Mouse (Mus musculus): Measurements from ENCODE around the gene Mcemp1. TPM values are rescaled to one million over a fixed set of nuclear protein-coding genes. Genes with fewer than 3 reads are reported as not detected.

Mcemp1 gene
- 0.14 and 0.17 TPM in 2 replicates for polyA plus RNA-seq (2016; fragmentation: Nextera tagmentation; extraction: Ambion mirVana)

DNA sequence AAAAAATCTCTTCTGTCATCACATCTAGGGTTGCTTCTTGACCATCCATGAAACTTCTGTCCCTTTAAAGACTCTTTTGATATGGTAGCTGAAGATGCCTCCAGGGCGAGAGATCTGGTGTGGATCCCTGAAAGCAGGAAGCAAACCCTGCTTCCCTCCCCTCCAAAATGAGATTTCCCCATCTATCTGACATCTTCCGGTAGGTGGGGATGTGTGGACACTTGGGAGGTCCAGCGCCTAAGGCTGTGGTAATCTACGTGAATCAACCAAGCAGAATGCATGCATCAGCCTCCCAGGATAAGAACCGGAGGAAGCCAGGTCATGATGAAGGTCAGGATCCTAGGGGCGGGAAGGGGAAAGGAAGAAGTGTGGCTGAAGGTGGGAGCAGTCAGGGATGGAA lies at the start of gene Mcemp1:
Gene Mcemp1 (plus strand): TSS at position 248 of the 400 bp plus-strand sequence.
- Histone ChIP-seq H3K4me1 (replicated peaks) (no peaks in the 10 kb centered on the region), H3K27ac (no peak within 1 kb of the TSS), H3K27me3 (ENCODE audit: insufficient read depth, poor library complexity, severe bottlenecking) (no peaks in the 10 kb centered on the region), H3K9me3 (no peaks in the 10 kb centered on the region), H3K4me3 (no peak within 1 kb of the TSS), H3K36me3 (no peaks in the 10 kb centered on the region)
- no peak for DNase-seq (ENCODE audit: low spot score)
- WGBS, result 71% methylated on average over 6 of the region's 6 CpGs

DNA sequence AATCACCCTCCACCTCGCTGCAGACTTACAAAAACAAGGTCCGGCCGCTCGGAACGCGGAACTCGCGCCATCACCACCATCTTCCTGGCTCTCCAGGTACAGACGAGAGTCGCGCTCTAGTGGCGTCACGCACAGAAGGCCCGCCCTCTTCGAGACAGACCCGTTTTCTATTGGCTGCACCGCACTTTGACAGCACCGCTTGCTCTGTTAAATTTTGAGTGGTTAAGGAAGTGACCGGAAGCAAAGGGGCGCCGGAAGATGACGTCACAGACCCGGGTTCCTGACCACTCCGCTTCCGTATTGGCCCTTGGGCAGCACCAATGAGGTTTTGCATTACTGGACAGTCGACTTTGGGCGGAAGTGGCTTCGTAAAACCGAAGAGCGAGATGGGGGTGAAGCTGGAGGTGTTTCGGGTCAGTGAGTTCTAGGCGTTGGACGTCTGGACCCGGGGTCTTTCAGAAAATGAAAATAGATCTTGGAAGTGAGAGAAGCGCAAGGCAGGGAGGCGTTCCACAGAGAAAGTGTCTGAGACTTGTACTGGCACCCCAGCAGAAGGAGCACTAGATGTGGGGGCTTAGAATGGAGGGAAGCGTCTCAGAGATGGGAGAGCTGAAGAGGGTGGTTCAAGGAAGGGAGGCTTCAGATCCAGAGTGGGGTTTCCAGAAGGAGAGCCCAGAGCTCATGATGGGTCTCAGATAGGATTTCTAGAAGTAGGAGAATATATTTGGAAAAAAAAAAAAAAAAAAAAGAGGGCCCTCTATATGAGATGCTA lies 44.2 kb upstream of the Mcemp1 start, which contains the start of the genes Xab2 and Pet100:
Gene Xab2 (minus strand): TSS at position 118 of the 772 bp plus-strand sequence.
Gene Pet100 (plus strand): TSS at position 350 of the 772 bp plus-strand sequence.
- H3K4me3 ChIP-seq, result peak within 1 kb of the TSS; percentile 93
- H3K4me1 ChIP-seq (replicated peaks), result peaks cover 23% of the 10 kb centered on the region
- H3K36me3 ChIP-seq, result peaks cover 24% of the 10 kb centered on the region
- under 1% methylated on average over 37 of the region's 37 CpGs for WGBS
- H3K9me3 ChIP-seq, result no peaks in the 10 kb centered on the region
- H3K27ac ChIP-seq, result peak within 1 kb of the TSS; percentile 85
- DNase-seq (ENCODE audit: low spot score), result peak; percentile 100
- H3K27me3 ChIP-seq (ENCODE audit: insufficient read depth, poor library complexity, severe bottlenecking), result no peaks in the 10 kb centered on the region

DNA sequence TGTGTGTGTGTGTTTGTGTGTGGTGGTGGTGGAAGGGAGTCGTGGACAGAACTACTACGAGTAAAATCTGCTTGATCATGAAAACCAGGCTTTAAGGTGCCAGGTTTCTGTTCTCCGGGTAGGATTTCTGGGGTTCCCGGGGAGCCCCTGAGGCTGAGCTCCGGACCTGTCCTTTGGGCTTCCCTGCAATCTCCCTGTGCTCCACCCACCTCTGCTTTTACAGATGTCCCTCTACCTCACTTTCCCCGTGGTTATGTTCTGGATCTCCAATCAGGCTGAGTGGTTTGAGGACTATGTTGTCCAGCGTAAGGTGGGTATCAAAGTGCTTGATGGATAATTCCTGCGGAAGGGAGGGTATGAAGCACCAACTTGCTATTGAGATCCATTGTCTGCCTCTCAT lies 43.4 kb upstream of the Mcemp1 start:
- no peak for DNase-seq (ENCODE audit: low spot score)
- Histone ChIP-seq H3K4me3 (peak overlapping the region; percentile 93), H3K27me3 (ENCODE audit: insufficient read depth, poor library complexity, severe bottlenecking) (no peaks in the 10 kb centered on the region), H3K27ac (no peak overlapping the region), H3K9me3 (no peaks in the 10 kb centered on the region), H3K36me3 (peaks cover 18% of the 10 kb centered on the region), H3K4me1 (replicated peaks) (peaks cover 23% of the 10 kb centered on the region)
- 68% methylated on average over 8 of the region's 8 CpGs for WGBS

DNA sequence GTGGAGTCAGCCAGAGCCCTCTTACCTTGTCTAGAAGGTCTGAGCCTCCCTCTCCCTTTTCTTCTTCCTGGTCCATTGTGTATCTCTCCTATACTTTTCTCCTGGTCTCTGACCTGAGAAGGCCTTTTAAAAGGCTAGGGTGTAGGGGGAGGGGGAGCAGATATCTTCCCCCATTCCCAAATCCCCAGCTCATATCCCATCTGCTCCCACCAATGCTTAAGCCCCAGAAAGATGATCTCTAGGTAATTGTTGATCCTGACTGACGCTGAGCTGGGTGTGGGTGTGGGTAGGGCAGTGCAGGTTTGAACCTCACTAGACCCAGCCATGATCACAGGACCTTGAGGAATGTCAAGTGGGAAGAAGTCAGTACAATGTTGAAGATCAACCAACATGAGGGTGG lies 40.1 kb upstream of the Mcemp1 start, which contains the start of gene Pcp2:
Gene Pcp2 (minus strand): TSS at position 101 of the 400 bp plus-strand sequence.
- H3K4me1 ChIP-seq (replicated peaks), result peaks cover 11% of the 10 kb centered on the region
- 56% methylated on average over 1 of the region's 1 CpGs for WGBS
- no peaks in the 10 kb centered on the region for H3K36me3 ChIP-seq
- H3K4me3 ChIP-seq, result no peak within 1 kb of the TSS
- H3K9me3 ChIP-seq, result no peaks in the 10 kb centered on the region
- DNase-seq (ENCODE audit: low spot score), result no peak
- peaks cover 20% of the 10 kb centered on the region; the same call in 1 of the 2 replicates for H3K27me3 ChIP-seq (ENCODE audit: insufficient read depth, poor library complexity, severe bottlenecking)
- no peak within 1 kb of the TSS for H3K27ac ChIP-seq

GRCm38 (mm10) chr8:3626971-3627370 lies 38.6 kb upstream of the Mcemp1 start:
- Histone ChIP-seq H3K9me3 (no peaks in the 10 kb centered on the region), H3K27ac (no peak overlapping the region), H3K27me3 (ENCODE audit: insufficient read depth, poor library complexity, severe bottlenecking) (peaks cover 23% of the 10 kb centered on the region; the same call in 1 of the 2 replicates), H3K4me3 (no peak overlapping the region), H3K4me1 (replicated peaks) (peaks cover 17% of the 10 kb centered on the region), H3K36me3 (no peaks in the 10 kb centered on the region)
- DNase-seq (ENCODE audit: low spot score), result no peak
- WGBS, result 63% methylated on average over 5 of the region's 5 CpGs

GRCm38 (mm10) chr8:3628014-3628413 lies 37.5 kb upstream of the Mcemp1 start:
- DNase-seq (ENCODE audit: low spot score), result no peak
- H3K27ac ChIP-seq, result no peak overlapping the region

DNA sequence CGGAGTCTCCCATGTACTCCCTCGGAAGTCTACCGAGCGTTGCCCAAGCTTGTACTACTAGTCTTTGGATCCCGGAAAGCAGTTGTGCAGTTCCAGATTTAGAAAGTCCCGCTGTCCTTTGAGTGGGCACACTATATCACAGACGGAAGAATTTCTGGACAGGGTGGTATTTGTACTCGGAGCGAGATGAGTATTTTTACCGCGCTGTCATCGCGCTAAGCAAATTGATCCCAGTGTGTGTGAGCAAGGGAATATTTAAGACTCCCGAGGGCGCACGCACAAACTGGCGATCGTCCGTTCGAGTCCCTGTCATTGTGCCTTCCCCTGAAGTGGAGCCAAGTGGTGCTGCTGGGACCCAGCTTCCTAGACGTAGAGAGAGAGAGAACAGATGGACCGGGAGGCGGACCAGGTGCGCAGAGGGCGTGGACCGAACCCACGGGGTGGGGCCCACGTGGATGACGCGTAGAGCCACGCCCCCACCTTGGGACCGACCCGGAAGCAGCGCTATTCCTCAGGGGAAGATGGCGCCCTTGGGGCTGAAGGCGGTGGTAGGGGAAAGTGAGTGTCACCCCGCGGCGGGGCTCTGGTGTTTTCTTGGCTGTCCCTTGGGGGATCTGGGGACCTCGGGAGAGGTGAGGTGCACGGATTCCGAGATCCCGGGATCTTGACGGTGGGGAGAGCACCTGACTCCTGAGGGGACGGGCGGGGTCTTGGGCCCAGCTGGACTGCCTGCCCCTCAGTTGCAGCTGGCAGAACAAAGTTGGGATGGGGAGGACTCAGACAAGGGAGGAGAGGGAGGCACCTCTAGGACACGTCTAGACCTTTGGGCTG lies 34.7 kb upstream of the Mcemp1 start, which contains the start of gene Stxbp2:
Gene Stxbp2 (plus strand): TSS at position 309 of the 831 bp plus-strand sequence.
- Histone ChIP-seq H3K27me3 (ENCODE audit: insufficient read depth, poor library complexity, severe bottlenecking) (peaks cover 23% of the 10 kb centered on the region; the same call in 1 of the 2 replicates), H3K4me3 (peak within 1 kb of the TSS; percentile 66), H3K9me3 (no peaks in the 10 kb centered on the region), H3K4me1 (replicated peaks) (peaks cover 9% of the 10 kb centered on the region), H3K36me3 (peaks cover 13% of the 10 kb centered on the region), H3K27ac (peak within 1 kb of the TSS; percentile 80)
- peak; percentile 57 for DNase-seq (ENCODE audit: low spot score)
- WGBS, result 7% methylated on average over 47 of the region's 47 CpGs

More at GRCm38 (mm10) chr8:3628014-3628413, 37.5 kb upstream of the Mcemp1 start:
- H3K36me3 ChIP-seq, result no peaks in the 10 kb centered on the region
- 32% methylated on average over 5 of the region's 5 CpGs for WGBS
- H3K4me1 ChIP-seq (replicated peaks), result peaks cover 9% of the 10 kb centered on the region
- H3K4me3 ChIP-seq, result no peak overlapping the region
- peaks cover 23% of the 10 kb centered on the region; the same call in 1 of the 2 replicates for H3K27me3 ChIP-seq (ENCODE audit: insufficient read depth, poor library complexity, severe bottlenecking)
- no peaks in the 10 kb centered on the region for H3K9me3 ChIP-seq

DNA sequence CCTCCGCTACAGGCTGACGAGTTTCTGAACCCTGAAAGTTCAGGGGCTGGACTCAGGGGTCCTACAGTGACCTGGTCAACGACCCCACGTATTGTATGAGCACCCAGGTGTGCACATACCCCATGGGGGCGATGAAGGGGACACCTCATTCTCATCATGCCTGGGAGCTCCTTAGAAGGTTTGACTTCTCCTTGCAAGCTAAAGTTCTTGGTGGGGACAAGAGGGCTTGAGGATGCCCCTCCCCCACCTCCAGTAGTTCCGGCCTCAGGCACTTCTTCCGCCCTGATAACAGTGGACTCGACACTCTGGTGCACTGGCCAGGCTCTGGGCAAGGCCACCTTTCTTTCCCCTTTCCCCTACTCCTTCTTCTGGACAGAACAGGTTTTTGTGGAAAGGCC lies 34.1 kb upstream of the Mcemp1 start:
- WGBS, result 19% methylated on average over 8 of the region's 8 CpGs
- H3K9me3 ChIP-seq, result no peaks in the 10 kb centered on the region
- H3K36me3 ChIP-seq, result peaks cover 19% of the 10 kb centered on the region
- H3K27me3 ChIP-seq (ENCODE audit: insufficient read depth, poor library complexity, severe bottlenecking), result peaks cover 23% of the 10 kb centered on the region; the same call in 1 of the 2 replicates
- peak overlapping the region; percentile 80 for H3K27ac ChIP-seq
- peaks cover 9% of the 10 kb centered on the region for H3K4me1 ChIP-seq (replicated peaks)
- H3K4me3 ChIP-seq, result peak overlapping the region; percentile 66
- DNase-seq (ENCODE audit: low spot score), result no peak

- Histone ChIP-seq H3K4me1 (replicated peaks) (0 out of 2 replicates have a peak, but pooled peaks cover 5% of the 10 kb centered on the region), H3K27me3 (ENCODE audit: insufficient read depth, poor library complexity, severe bottlenecking) (no peaks in the 10 kb centered on the region), H3K27ac (no peak overlapping the region), H3K36me3 (0 out of 2 replicates have a peak, but pooled peaks cover 5% of the 10 kb centered on the region), H3K4me3 (no peak overlapping the region), H3K9me3 (no peaks in the 10 kb centered on the region)
- DNase-seq (ENCODE audit: low spot score), result no peak
- 26% methylated on average over 5 of the region's 5 CpGs for WGBS
These were observed 19.8 kb upstream of the Mcemp1 start for GRCm38 (mm10) chr8:3645804-3646203.

- H3K9me3 ChIP-seq, result no peaks in the 10 kb centered on the region
- 0 out of 2 replicates have a peak, but pooled peaks cover 5% of the 10 kb centered on the region for H3K4me1 ChIP-seq (replicated peaks)
- H3K4me3 ChIP-seq, result no peak overlapping the region
- no peak for DNase-seq (ENCODE audit: low spot score)
- no peaks in the 10 kb centered on the region for H3K36me3 ChIP-seq
- 88% methylated on average over 6 of the region's 6 CpGs for WGBS
- H3K27me3 ChIP-seq (ENCODE audit: insufficient read depth, poor library complexity, severe bottlenecking), result no peaks in the 10 kb centered on the region
- no peak overlapping the region for H3K27ac ChIP-seq
These were observed 18.6 kb upstream of the Mcemp1 start for GRCm38 (mm10) chr8:3646824-3647531.

- Histone ChIP-seq H3K36me3 (no peaks in the 10 kb centered on the region), H3K9me3 (no peaks in the 10 kb centered on the region), H3K4me1 (replicated peaks) (0 out of 2 replicates have a peak, but pooled peaks cover 5% of the 10 kb centered on the region), H3K4me3 (no peak overlapping the region), H3K27me3 (ENCODE audit: insufficient read depth, poor library complexity, severe bottlenecking) (no peaks in the 10 kb centered on the region), H3K27ac (no peak overlapping the region)
- WGBS, result 83% methylated on average over 4 of the region's 4 CpGs
- DNase-seq (ENCODE audit: low spot score), result no peak
These were observed 18.0 kb upstream of the Mcemp1 start for GRCm38 (mm10) chr8:3647561-3647960.

- 67% methylated on average over 2 of the region's 2 CpGs for WGBS
- no peak for DNase-seq (ENCODE audit: low spot score)
- Histone ChIP-seq H3K27ac (no peak overlapping the region), H3K36me3 (no peaks in the 10 kb centered on the region), H3K4me3 (no peak overlapping the region), H3K27me3 (ENCODE audit: insufficient read depth, poor library complexity, severe bottlenecking) (no peaks in the 10 kb centered on the region), H3K4me1 (replicated peaks) (0 out of 2 replicates have a peak, but pooled peaks cover 5% of the 10 kb centered on the region), H3K9me3 (no peaks in the 10 kb centered on the region)
These were observed 17.3 kb upstream of the Mcemp1 start for GRCm38 (mm10) chr8:3648268-3648667.
